Mouse (Mus musculus) cerebellum, adult 2 months (tissue): ENCODE measurements at regions not wholly inside any gene's neighbourhood (a gene's known extent, or its start where the extent isn't known, plus 50 kb on each side); places are given as distances from the start of the nearest gene placed in this dataset.

Experiments
- CTCF ChIP-seq: fragments of 200-500 bp; IDR thresholded peaks from 2 replicates; pipeline ENCODE4 v1.5.1; 2011; ENCODE audit warnings: low read depth, mild to moderate bottlenecking, control low read depth, low read length, moderate library complexity, borderline replicate concordance; ENCODE audit not compliant: insufficient read depth
- POLR2A ChIP-seq: fragments of 200-500 bp; IDR thresholded peaks from 2 replicates; pipeline ENCODE4 v1.6.1; 2011; ENCODE audit warnings: low read length, control low read depth, borderline replicate concordance; ENCODE audit not compliant: insufficient read depth

- TF ChIP-seq POLR2A (no peak), CTCF (no peak)
These were observed 588.6 kb upstream of the Mef2c start for GRCm38 (mm10) chr13:82915194-82915593.
